Mouse (Mus musculus) forebrain, embryonic 13.5 days (tissue): ENCODE results near the gene Gm45711. TPM values are rescaled to one million over a fixed set of nuclear protein-coding genes. Genes with fewer than 3 reads are reported as not detected.

Experiments
- polyA plus RNA-seq: library from polyadenylated mRNA; unstranded; fragments of >200 nt; fragmentation: Nextera tagmentation; extraction: Ambion mirVana; gene quantifications from 2 replicates; pipeline ENCODE4 v1.2.1, GENCODE M21; 2015

The Gm45711 gene
- polyA plus RNA-seq, 1 experiment from 2014 or later = not detected

Other genes with a start within 250 kb of the Gm45711 start
- 8.9 and 9.1 TPM in 2 replicates for gene Cdh5, start 208.5 kb downstream of the Gm45711 start, polyA plus RNA-seq
- gene Bean1, start 139.6 kb downstream of the Gm45711 start, polyA plus RNA-seq = 0.75 and 0.87 TPM in 2 replicates
- 39.1 and 41.1 TPM in 2 replicates for gene Tk2, start 61.5 kb downstream of the Gm45711 start, polyA plus RNA-seq
- 41.3 and 44.1 TPM in 2 replicates for gene Cklf, start 59.2 kb downstream of the Gm45711 start, polyA plus RNA-seq
- not detected in 2 replicates for gene Cmtm2a, start 16.9 kb downstream of the Gm45711 start, polyA plus RNA-seq
- gene Cmtm1, start 64 bp upstream of the Gm45711 start, polyA plus RNA-seq = not detected in 2 replicates
- gene Gm11020, start 11.5 kb upstream of the Gm45711 start, polyA plus RNA-seq = not detected in 2 replicates
- gene Cmtm2b, start 12.1 kb upstream of the Gm45711 start, polyA plus RNA-seq = not detected in 2 replicates
- 31.6 and 36.1 TPM in 2 replicates for gene Cmtm3, start 29.3 kb upstream of the Gm45711 start, polyA plus RNA-seq
- gene Cmtm4, start 85.7 kb upstream of the Gm45711 start, polyA plus RNA-seq = 2.6 TPM in 2 replicates
- 108 and 109 TPM in 2 replicates for gene Dync1li2, start 133.0 kb upstream of the Gm45711 start, polyA plus RNA-seq
- gene Terb1, start 199.8 kb upstream of the Gm45711 start, polyA plus RNA-seq = 0.08 and 0.14 TPM in 2 replicates
- 113 and 115 TPM in 2 replicates for gene Nae1, start 224.6 kb upstream of the Gm45711 start, polyA plus RNA-seq
- 1.6 and 1.7 TPM in 2 replicates for gene Car7, start 224.6 kb upstream of the Gm45711 start, polyA plus RNA-seq